Mouse (Mus musculus) layer of hippocampus, adult 6 months (tissue): Measurements from ENCODE around the gene Slc25a44. TPM values are rescaled to one million over a fixed set of nuclear protein-coding genes. Genes with fewer than 3 reads are reported as not detected.

Experiments
- long read RNA-seq, 2 experiments: library from polyadenylated mRNA; unstranded; transcript quantifications; one replicate each; pipeline ENCODE4 v2.0.0; 2019 to 2020
- microRNA-seq: library from miRNA; unstranded; fragments of <30 nt; microRNA quantifications from one replicate; pipeline ENCODE4 v1.2.0, GENCODE M21; 2020
- polyA plus RNA-seq: library from polyadenylated mRNA; unstranded; fragments of <200 nt; fragmentation: Nextera tagmentation; gene quantifications from 2 replicates; pipeline ENCODE4 v1.2.3, GENCODE M21; 2021

Slc25a44 gene
- polyA plus RNA-seq, result 40.4 and 41.6 TPM in 2 replicates
- long read RNA-seq, experiment 1, transcript Slc25a44-204 (4 exons, 3,504 nt), result minor isoform, 5 of 92 reads
- long read RNA-seq, experiment 1, transcript Slc25a44-201 (4 exons, 3,577 nt), result major isoform, 56 of 92 reads
- long read RNA-seq, experiment 1, transcript Slc25a44-203 (4 exons, 3,429 nt), result minor isoform, 7 of 92 reads
- long read RNA-seq, experiment 1, partial matches to known transcripts, result 5 of 92 reads
- long read RNA-seq, experiment 1, other reads (novel, unspliced or antisense), result 19 of 92 reads
- long read RNA-seq, experiment 2, transcript Slc25a44-204 (4 exons, 3,504 nt), result minor isoform, 25 of 422 reads
- long read RNA-seq, experiment 2, transcript Slc25a44-201 (4 exons, 3,577 nt), result major isoform, 254 of 422 reads
- long read RNA-seq, experiment 2, transcript Slc25a44-203 (4 exons, 3,429 nt), result minor isoform, 40 of 422 reads
- long read RNA-seq, experiment 2, transcript Slc25a44-202 (3 exons, 3,418 nt), result minor isoform, 14 of 422 reads
- long read RNA-seq, experiment 2, partial matches to known transcripts, result 14 of 422 reads
- long read RNA-seq, experiment 2, other reads (novel, unspliced or antisense), result 75 of 422 reads

DNA sequence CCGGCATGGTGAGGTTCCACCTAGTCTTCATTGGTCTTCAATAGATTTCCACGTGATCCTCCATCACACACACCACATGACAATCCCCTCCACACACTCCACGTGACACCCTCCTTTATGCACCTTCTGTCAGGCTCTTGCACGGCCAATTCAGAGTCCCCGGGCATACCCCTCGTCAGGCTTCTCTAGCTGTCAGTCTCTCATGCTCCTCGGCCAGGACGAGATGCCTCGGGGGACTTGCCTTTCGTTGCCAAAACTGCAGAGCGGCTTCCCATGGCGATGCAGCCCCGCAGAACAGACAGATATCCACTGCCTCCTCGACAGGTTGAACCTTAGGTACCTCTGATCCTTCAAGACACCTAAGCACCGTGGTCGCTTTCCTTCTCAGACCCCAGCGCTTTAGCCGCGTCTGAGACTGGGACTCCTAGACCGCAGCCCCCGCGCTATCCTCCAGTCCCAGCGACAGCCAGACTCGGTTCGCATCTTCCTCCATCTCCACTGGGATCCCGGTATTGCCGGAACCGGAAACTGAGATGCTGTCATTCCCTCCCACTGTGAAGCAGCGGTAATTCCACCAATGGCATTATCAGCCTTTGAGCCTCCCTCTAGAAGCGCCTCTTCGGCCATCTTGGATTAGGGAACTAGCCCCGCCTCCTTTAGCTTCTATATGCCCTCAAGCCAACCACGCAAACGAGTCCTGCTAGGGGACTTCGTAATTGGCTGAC, at the start of gene Slc25a44:
Gene Slc25a44 (minus strand): TSS at position 535 of the 725 bp plus-strand sequence.

DNA sequence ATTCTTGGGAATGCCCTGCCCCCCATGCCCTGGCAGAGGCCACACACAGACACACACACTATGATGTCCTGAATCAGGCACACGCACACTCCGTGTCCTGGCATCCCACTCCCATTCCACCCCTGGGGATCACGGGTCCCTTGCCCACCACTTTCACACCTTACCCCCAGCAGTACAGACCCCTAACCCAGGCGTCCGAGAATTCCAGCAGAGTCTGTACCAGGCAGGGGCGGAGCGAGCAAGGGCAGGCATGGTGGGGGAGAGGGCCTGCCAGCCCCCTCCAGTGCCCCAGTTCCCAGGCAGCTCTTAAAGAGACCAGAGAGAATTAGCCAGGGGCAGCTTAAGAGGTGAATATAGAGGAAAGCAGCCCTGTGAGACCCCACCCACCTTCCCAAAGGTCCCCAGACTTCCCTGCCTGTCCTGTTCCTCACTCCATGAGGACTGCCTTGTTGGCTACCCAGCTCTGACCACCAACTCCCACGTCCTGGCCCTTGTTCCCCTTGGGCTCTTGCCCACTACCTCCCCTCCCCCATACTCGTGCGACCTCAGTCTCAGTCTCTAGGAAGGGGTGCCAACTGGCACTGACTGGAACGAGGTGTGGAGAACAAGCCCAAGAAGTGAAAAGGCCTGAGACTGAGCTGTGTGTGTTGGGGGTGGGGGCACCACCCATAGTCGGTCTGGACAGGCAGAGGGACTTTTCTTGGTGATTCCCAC, 36.2 kb upstream of the Slc25a44 start, which contains the start of gene Sema4a:
Gene Sema4a (minus strand): TSS at position 200 of the 714 bp plus-strand sequence.

DNA sequence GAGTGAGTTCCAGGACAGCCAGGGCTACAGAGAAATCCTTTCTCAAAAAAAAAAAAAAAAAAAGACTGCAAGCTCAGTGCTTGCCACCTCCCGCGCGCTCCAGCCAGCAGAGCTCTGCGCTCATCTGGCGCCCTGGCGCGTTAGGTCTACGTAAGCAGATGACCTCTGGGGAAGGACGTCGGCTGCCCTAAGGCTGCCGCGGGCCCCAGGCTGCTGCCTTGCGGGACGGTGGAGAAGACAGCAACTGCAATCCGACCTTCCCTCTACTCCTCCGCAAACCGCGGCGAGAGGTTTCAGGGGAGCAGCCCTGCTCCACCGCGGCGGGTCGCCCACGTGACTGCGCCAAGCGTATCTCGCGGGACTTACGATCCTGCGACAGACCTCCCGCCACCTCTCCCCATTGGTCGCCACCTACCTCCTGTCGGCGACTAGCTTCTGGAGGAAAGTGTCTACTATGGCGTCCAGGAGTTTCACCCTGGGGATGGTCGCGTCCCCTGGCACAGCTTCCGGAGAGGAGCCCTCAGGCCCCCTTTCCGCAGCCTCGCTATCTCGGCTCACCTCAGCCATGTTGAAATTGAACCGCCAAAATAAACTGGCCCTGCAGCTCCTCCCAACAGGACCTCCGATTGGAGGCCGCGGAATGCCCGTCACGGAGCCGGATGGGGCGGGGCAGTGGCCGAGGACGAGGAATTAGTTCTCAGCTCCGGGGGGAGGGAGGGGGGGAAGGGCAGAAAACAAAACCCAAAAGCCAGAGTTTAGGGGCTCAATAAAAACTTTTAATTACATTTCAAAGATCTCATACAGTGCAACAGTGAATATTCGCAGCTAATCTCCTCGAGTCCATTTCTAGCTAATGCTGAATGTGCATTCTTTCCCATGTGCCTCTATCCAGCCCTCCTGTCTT, 14.9 kb downstream of the Slc25a44 start, which contains the start of gene Pmf1:
Gene Pmf1 (minus strand): TSS at position 591 of the 904 bp plus-strand sequence.

DNA sequence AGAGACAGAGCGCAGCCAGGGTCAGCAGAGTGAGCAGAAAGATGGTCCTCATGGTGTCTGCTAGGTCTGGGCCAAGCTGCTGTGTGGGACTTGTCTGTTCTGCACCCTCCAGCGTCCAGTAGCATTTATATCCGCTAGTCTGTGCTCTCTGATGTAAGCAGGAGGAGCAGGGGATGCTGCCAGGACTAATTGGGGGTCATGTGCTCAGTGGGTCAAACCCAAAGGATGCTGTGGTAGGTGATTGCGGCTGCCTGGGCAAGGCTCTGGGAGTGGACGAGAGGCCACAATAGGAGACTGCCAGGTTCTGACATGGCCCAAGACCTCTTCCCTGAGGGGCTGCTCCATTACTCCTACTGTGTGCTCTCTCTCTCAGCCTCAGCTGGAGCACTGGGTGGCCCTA, 40.6 kb downstream of the Slc25a44 start, which contains the start of gene Bglap:
Gene Bglap (minus strand): TSS at position 101 of the 400 bp plus-strand sequence.

DNA sequence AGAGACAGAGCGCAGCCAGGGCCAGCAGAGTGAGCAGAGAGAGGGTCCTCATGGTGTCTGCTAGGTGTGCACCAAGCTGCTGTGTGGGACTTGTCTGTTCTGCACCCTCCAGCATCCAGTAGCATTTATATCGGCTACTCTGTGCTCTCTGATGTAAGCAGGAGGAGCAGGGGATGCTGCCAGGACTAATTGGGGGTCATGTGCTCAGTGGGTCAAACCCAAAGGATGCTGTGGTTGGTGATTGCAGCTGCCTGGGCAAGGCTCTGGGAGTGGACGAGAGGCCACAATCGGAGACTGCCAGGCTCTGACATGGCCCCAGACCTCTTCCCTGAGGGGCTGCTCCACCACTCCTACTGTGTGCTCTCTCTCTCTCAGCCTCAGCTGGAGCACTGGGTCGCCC, 46.3 kb downstream of the Slc25a44 start, which contains the start of gene Bglap2:
Gene Bglap2 (minus strand): TSS at position 101 of the 400 bp plus-strand sequence.

DNA sequence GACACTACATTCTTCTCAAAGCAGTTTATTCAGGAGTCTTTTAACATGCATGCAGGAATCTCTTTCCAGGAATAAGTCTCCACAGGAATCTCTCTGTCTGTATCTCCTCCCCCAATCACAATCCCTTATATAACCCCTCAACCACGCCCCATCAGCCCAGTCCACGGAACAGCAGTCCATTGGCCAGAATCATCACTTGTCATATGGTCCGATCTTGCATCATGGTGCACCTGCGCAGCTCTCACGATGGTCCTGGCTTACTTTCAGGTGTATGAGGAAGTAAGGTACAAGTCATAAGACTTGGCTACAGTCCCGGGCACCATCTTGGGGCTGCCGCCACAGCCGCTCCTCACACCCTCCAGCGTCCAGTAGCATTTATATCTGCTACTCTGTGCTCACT, 52.3 kb downstream of the Slc25a44 start, which contains the start of gene Bglap3:
Gene Bglap3 (minus strand): TSS at position 101 of the 400 bp plus-strand sequence.

DNA sequence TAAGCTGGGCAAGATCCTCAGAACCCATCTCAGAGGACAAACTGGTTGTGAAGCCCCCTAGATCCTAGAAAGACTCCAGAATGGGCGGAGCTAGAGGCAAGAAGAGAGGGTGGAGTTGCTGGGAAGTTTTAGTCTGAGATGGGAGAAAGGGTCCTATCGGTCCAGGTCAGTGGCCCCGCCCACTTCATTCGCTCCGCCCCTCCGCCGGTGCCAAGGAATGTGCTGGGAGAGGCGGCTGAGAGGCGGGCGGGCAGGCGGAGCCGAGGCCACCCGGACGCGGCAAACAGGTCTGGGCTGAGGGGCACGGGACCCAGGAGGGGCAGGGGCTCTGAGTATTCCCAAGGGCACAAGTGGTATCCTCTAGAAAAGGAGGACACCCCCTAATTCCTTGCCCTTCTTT, 60.6 kb downstream of the Slc25a44 start, which contains the start of gene Paqr6:
Gene Paqr6 (plus strand): TSS at position 248 of the 400 bp plus-strand sequence.

Small RNA genes within 50 kb of the gene (microRNA-seq; reads per million reads assigned to microRNA genes)
- 1.3 reads per million for gene Mir7011

Other genes starting within 250 kb of the Slc25a44 start
- 0.11 TPM in 1 of 2 replicates, not detected in the other for gene Rhbg, start 170.4 kb downstream of the Slc25a44 start, polyA plus RNA-seq
- gene Gm38392, start 137.9 kb downstream of the Slc25a44 start, polyA plus RNA-seq, result 0.10 TPM in 1 of 2 replicates, not detected in the other
- gene Tsacc, start 128.1 kb downstream of the Slc25a44 start, polyA plus RNA-seq, result 3.9 and 4.6 TPM in 2 replicates
- 205 and 208 TPM in 2 replicates for gene Cct3, start 128.0 kb downstream of the Slc25a44 start, polyA plus RNA-seq
- gene Glmp, start 100.1 kb downstream of the Slc25a44 start, polyA plus RNA-seq, result 180 and 195 TPM in 2 replicates
- gene Tmem79, start 89.0 kb downstream of the Slc25a44 start, polyA plus RNA-seq, result 0.83 and 0.92 TPM in 2 replicates
- gene Smg5, start 88.9 kb downstream of the Slc25a44 start, polyA plus RNA-seq, result 5.1 and 6.5 TPM in 2 replicates
- gene Paqr6, start 60.6 kb downstream of the Slc25a44 start, polyA plus RNA-seq, result 18.9 and 21.1 TPM in 2 replicates
- gene Bglap3, start 52.4 kb downstream of the Slc25a44 start, polyA plus RNA-seq, result not detected in 2 replicates
- not detected in 2 replicates for gene Bglap2, start 46.4 kb downstream of the Slc25a44 start, polyA plus RNA-seq
- gene Bglap, start 40.7 kb downstream of the Slc25a44 start, polyA plus RNA-seq, result 0.48 TPM in 1 of 2 replicates, not detected in the other
- gene Pmf1, start 14.8 kb downstream of the Slc25a44 start, polyA plus RNA-seq, result 6.6 and 7.3 TPM in 2 replicates
- 9.7 and 10.8 TPM in 2 replicates for gene Sema4a, start 36.0 kb upstream of the Slc25a44 start, polyA plus RNA-seq
- gene Lmna, start 84.8 kb upstream of the Slc25a44 start, polyA plus RNA-seq, result 38.9 and 42.1 TPM in 2 replicates
- 0.19 and 0.24 TPM in 2 replicates for gene Mex3a, start 107.3 kb upstream of the Slc25a44 start, polyA plus RNA-seq
- gene Rab25, start 123.2 kb upstream of the Slc25a44 start, polyA plus RNA-seq, result 0.14 TPM in 1 of 2 replicates, not detected in the other
- 126 and 151 TPM in 2 replicates for gene Lamtor2, start 127.9 kb upstream of the Slc25a44 start, polyA plus RNA-seq
- 12.7 and 13.2 TPM in 2 replicates for gene Ubqln4, start 128.6 kb upstream of the Slc25a44 start, polyA plus RNA-seq
- gene Ssr2, start 150.7 kb upstream of the Slc25a44 start, polyA plus RNA-seq, result 214 and 223 TPM in 2 replicates
- gene Arhgef2, start 180.8 kb upstream of the Slc25a44 start, polyA plus RNA-seq, result 51.9 and 53.2 TPM in 2 replicates
- not detected in 2 replicates for gene Rxfp4, start 228.0 kb upstream of the Slc25a44 start, polyA plus RNA-seq